Mouse (Mus musculus) fat pad, adult 2 months (tissue): ENCODE measurements around the gene Olfr57.
"Not testable (repeated sequence)": the region's sequence is repeated elsewhere in the genome, so short reads cannot be mapped to it uniquely, and the experiment has no call there.

Experiments
- DNase-seq: peaks from one replicate; pipeline ENCODE4 v3.0.0-alpha.2; 2011; ENCODE audit warnings: low read depth, low spot score; ENCODE audit errors: extremely low read depth

The Olfr57 gene

DNA sequence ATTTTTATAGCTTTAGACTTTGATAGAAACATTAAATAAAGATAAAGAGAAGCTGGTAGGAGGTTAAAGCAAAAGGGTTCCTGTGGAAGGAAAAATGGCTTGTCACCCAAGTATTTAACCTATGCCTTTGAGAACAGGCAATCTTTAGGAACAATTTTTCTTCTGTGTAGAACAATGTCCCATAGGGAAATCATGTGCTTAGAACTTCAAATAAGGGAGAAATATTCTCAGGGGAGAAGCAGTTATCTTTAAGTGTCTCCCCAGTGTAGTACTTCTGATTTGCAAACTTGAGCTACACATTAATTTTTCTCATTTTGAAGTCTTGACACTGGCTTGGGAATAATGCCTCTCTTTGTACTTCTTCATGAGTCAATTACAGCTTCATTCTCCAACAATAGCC, at the start of gene Olfr57:
Olfr57 (plus strand) TSS at position 301 of the 400 bp plus-strand sequence.
- DNase-seq = no peak

DNA sequence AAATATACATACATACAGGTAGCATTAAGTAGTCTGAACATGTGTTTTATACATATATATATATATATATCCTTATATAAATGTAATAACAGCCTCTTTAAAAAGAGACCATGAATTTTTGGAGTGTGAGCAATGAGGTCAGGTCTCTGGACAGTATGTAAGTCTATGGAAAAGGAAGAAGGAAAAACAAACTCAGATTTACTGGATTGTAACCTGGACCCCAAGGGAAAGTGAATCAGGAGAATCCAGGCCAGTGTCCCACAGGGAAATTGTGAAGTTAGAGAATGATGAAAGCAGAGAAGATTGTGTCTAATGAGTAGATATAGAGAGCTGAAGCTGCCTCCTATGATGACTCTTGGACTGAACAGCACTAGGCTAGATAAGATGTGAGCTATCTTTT, 47.8 kb upstream of the Olfr57 start, which contains the start of gene Olfr1352:
Olfr1352 (plus strand) TSS at position 301 of the 400 bp plus-strand sequence.
- no peak for DNase-seq

DNA sequence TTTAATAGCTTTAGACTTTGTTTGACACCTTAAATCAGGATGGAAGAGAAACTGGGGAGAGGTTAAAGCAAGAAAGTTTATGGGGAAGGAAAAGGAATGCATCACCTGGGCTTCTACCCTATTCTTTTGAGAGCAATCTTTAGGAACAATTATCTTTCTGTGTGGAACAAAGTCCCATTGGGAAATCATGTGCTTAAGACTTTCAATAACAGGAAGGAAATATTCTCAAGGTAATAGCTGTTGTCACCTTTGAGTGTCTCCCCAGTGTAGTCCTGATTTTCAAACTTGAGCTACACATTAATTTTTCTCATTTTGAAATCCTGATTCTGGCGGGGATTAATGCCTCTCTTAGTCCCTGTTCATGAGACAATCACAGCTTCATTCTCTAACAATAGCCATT, 16.4 kb upstream of the Olfr57 start, which contains the start of gene Olfr1351:
Olfr1351 (plus strand) TSS at position 301 of the 400 bp plus-strand sequence.
- DNase-seq = no peak

DNA sequence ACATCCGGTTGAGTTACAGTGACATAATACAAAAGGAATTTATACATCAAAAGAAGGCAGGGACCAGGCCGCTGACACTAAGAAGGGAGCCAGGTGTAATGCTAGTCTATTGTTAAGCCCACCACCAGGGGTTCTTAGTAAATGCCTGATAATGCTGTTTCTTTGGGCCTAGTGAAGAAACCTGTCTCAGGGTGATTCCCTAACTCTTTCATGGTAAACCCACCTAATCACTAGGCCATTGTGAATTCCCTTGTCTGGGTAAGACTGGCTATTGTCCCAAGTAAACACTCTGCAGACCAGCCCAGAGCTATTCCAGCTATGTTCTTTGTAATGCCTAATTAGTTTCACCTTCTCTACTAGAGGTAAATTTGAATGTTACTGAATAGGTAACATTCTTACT, 13.9 kb downstream of the Olfr57 start:
- DNase-seq = not testable (repeated sequence)

DNA sequence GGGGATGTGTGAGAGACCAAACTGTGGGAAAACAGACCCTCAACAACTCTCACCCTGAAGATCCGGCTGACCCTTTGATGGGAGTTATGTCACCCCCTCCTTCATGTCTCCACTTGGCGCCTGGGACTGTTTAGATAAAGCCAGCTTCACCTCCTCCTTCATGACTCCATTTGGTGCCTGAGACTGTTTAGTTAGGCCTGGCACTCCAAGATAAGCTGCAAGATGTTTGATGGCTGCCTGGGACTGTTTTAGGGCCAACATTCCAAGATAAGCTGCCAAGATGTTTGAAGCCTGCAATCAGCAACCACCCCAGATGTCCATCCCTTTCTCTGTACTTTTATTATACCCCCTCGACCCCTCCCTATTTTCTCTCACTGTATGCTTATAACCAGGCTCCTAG, 28.8 kb downstream of the Olfr57 start:
- DNase-seq = not testable (repeated sequence)
